Mouse (Mus musculus) heart, embryonic 10.5 days (tissue): Measurements from ENCODE around the gene Glipr1l3. TPM values are rescaled to one million over a fixed set of nuclear protein-coding genes. Genes with fewer than 3 reads are reported as not detected.
"Not testable (repeated sequence)": the region's sequence is repeated elsewhere in the genome, so short reads cannot be mapped to it uniquely, and the experiment has no call there.

Experiments used
- DNase-seq: peaks from one replicate; pipeline ENCODE4 v3.0.0-alpha.2; 2017; ENCODE audit warnings: low spot score
- H3K27ac ChIP-seq: fragments of 300-500 bp; sonication (generic); 2 replicates; pipeline ENCODE4 v1.5.1; 2016; ENCODE audit warnings: mild to moderate bottlenecking
- H3K27me3 ChIP-seq: fragments of 300-500 bp; sonication (generic); 2 replicates; pipeline ENCODE4 v1.6.1; 2016; ENCODE audit warnings: mild to moderate bottlenecking; ENCODE audit not compliant: poor library complexity, insufficient read depth, severe bottlenecking
- H3K36me3 ChIP-seq: fragments of 300-500 bp; sonication (generic); 2 replicates; pipeline ENCODE4 v1.6.1; 2016; ENCODE audit warnings: mild to moderate bottlenecking, moderate library complexity
- H3K4me1 ChIP-seq: fragments of 300-500 bp; sonication (generic); 2 replicates; pipeline ENCODE4 v1.6.1; 2016; ENCODE audit warnings: mild to moderate bottlenecking
- H3K4me3 ChIP-seq: fragments of 300-500 bp; sonication (generic); 2 replicates; pipeline ENCODE4 v1.5.1; 2016; ENCODE audit warnings: mild to moderate bottlenecking, moderate library complexity
- H3K9me3 ChIP-seq: fragments of 300-500 bp; sonication (generic); 2 replicates; pipeline ENCODE4 v1.6.1; 2016; ENCODE audit warnings: mild to moderate bottlenecking, moderate library complexity
- WGBS: fragments of 180-500 bp; shearing (Covaris S2); methylation state at CpG from one replicate; pipeline ENCODE4 v1.1.7; 2016; 5-methylcytosine and 5-hydroxymethylcytosine counted together
- polyA plus RNA-seq: library from polyadenylated mRNA; unstranded; fragments of >200 nt; fragmentation: Nextera tagmentation; extraction: Ambion mirVana; gene quantifications from 2 replicates; pipeline ENCODE4 v1.2.1, GENCODE M21; 2016

The Glipr1l3 gene
- not detected in 2 replicates for polyA plus RNA-seq

- H3K4me1 ChIP-seq, H3K4me3 ChIP-seq, H3K27me3 ChIP-seq, H3K36me3 ChIP-seq, H3K9me3 ChIP-seq, H3K27ac ChIP-seq: not testable (repeated sequence)
- DNase-seq: peak; percentile 82
- WGBS: 32% methylated on average over 15 of the region's 15 CpGs
Measured at GRCm38 (mm10) chr10:112159882-112160560, at the start of gene Glipr1l3. Gene Glipr1l3, minus strand, starts transcription at chr10:112160327.

GRCm38 (mm10) chr10:112203463-112203862 lies 43.3 kb upstream of the Glipr1l3 start:
- Histone ChIP-seq H3K4me3 (no peak overlapping the region), H3K27me3 (no peaks in the 10 kb centered on the region), H3K9me3 (no peaks in the 10 kb centered on the region), H3K27ac (no peak overlapping the region), H3K4me1 (no peaks in the 10 kb centered on the region), H3K36me3 (no peaks in the 10 kb centered on the region)
- DNase-seq: no peak
- 74% methylated on average over 2 of the region's 2 CpGs for WGBS

DNA sequence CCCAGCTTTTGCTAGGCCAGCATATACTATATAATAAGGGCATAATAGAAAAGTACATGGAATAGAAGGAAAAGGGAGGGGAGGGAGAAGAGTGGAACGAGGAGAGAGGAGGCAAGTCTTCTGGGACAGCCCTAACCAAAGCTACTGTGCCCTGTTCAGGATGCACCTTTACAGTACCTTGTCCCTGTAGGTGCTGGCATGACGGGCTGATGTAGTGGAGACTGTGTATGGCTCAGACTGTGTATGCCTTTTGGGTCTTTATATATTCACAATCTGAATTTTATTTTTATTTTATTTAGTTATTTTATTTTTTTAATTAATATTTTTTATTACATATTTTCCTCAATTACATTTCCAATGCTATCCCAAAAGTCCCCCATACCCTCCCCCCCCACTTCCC lies 33.8 kb upstream of the Glipr1l3 start:
- 70% methylated on average over 2 of the region's 2 CpGs for WGBS
- not testable (repeated sequence) for H3K27ac ChIP-seq, H3K9me3 ChIP-seq, H3K4me3 ChIP-seq, DNase-seq, H3K27me3 ChIP-seq, H3K36me3 ChIP-seq, H3K4me1 ChIP-seq

DNA sequence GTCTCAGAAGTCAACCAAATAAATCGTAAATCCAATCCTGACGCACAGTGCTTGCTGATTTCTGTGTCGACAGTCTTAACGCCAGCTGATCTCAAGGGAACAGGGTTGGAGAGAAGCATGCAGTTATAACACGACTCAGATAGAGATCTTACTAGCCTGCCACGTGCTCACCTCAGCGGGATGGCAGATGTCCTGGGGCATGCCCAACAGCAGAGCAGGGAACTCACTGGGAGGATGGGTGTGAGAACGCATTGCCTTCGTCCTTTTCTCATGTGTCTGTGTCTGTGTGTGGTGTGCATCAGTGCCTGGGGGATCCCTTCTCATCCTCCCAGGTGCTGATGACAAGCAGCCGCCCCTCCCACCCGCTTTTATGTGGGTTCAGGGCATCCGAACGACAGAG lies 16.9 kb upstream of the Glipr1l3 start:
- H3K27me3 ChIP-seq, H3K36me3 ChIP-seq, H3K27ac ChIP-seq, DNase-seq, H3K9me3 ChIP-seq, H3K4me3 ChIP-seq, H3K4me1 ChIP-seq: not testable (repeated sequence)
- WGBS: 38% methylated on average over 13 of the region's 13 CpGs

- Histone ChIP-seq H3K27ac (peak within 1 kb of the TSS; percentile 62), H3K4me3 (peak within 1 kb of the TSS; percentile 32; the same call in 1 of the 2 replicates), H3K9me3 (no peaks in the 10 kb centered on the region), H3K4me1 (0 out of 2 replicates have a peak, but pooled peaks cover 4% of the 10 kb centered on the region), H3K27me3 (no peaks in the 10 kb centered on the region), H3K36me3 (no peaks in the 10 kb centered on the region)
- peak; percentile 75 for DNase-seq
- WGBS: 36% methylated on average over 4 of the region's 4 CpGs
Measured at GRCm38 (mm10) chr10:112163168-112163766, 3.1 kb upstream of the Glipr1l3 start, which contains the start of gene Caps2. Gene Caps2, plus strand, starts transcription at chr10:112163621.

- Histone ChIP-seq H3K9me3 (no peaks in the 10 kb centered on the region), H3K4me1 (no peaks in the 10 kb centered on the region), H3K27ac (no peak overlapping the region), H3K27me3 (no peaks in the 10 kb centered on the region), H3K36me3 (no peaks in the 10 kb centered on the region), H3K4me3 (no peak overlapping the region)
- WGBS: 50% methylated on average over 2 of the region's 2 CpGs
- DNase-seq: no peak
Measured at GRCm38 (mm10) chr10:112139834-112140233, 20.3 kb downstream of the Glipr1l3 start.

DNA sequence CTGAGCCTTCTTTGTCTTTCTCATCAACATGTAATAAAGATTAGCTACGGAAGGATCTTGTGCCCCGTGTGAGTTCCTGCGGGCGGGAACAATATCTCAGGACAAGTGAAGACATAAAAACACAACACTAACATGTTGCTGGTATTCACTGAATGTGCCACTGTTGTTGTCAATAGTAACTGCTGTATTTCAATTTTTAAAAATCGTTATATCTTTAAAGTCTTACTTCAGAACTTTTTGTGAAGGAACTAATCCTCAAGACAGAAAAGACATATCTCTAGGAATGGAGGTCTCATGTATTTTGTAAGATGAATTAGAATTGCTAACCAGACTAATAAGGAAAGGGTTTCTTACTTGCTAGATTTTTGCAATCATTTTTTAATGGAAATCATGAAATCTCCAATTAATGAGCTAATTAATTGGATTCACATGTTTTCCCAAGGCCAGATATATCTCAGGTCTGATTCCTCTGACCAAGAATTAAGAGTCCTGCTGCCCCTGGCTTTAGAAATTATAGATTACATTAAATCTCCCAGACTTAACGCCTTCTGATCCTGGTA lies 21.2 kb downstream of the Glipr1l3 start:
- H3K27me3 ChIP-seq: no peaks in the 10 kb centered on the region
- H3K27ac ChIP-seq: no peak overlapping the region
- H3K4me1 ChIP-seq: no peaks in the 10 kb centered on the region
- H3K9me3 ChIP-seq: no peaks in the 10 kb centered on the region
- DNase-seq: no peak
- no peaks in the 10 kb centered on the region for H3K36me3 ChIP-seq
- H3K4me3 ChIP-seq: peak overlapping the region; percentile 39
- WGBS: 42% methylated on average over 6 of the region's 6 CpGs

DNA sequence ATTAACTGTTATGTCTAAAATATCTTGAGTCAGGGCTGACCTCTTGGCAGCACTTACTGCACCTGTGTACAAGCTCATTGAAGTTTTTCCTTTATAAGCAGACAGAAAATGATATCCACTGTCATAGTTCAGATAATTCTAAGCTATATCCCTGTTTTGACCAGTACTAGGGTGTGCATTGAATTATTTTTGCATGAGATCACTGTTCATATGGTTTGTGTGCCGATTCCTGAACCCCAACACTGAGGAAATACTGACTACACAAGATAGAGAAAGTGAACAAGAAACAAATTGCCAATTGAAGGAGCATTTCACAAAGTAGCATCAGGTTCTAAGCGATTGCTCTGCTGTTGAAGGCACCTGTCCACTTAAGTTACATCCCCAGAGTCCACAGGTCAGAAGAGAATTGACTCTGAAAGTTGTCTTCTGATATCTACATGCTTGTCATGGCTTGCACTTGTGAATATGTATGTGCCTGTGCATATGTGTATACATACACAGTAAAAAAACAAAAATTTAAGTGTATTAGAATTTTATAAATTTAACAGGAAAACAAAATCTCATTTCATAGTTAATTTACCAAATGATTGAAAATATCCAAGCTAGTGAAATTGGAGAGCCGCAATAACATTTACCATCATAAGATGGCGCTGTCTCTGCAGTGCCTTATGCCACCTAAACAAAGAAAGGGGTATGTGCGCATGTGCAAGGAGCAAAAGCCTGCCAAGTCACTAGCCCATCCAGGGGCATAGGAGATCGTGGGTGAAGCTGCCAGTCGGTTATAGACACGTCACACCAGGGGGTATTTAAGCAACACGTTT lies 21.9 kb downstream of the Glipr1l3 start:
- Histone ChIP-seq H3K27ac (no peak overlapping the region), H3K9me3 (no peaks in the 10 kb centered on the region), H3K27me3 (no peaks in the 10 kb centered on the region), H3K4me1 (no peaks in the 10 kb centered on the region), H3K4me3 (peak overlapping the region; percentile 39), H3K36me3 (no peaks in the 10 kb centered on the region)
- 17% methylated on average over 9 of the region's 9 CpGs for WGBS
- peak; percentile 86 for DNase-seq

- WGBS: 83% methylated on average over 3 of the region's 3 CpGs
Measured at GRCm38 (mm10) chr10:112132194-112132593, 27.9 kb downstream of the Glipr1l3 start.

GRCm38 (mm10) chr10:112127682-112128230 lies 32.4 kb downstream of the Glipr1l3 start:
- H3K9me3 ChIP-seq, H3K27me3 ChIP-seq, H3K36me3 ChIP-seq, DNase-seq, H3K27ac ChIP-seq, H3K4me3 ChIP-seq, H3K4me1 ChIP-seq: not testable (repeated sequence)
- WGBS: 80% methylated on average over 6 of the region's 6 CpGs

More at GRCm38 (mm10) chr10:112132194-112132593, 27.9 kb downstream of the Glipr1l3 start:
- no peak overlapping the region for H3K27ac ChIP-seq
- H3K27me3 ChIP-seq: no peaks in the 10 kb centered on the region
- no peak for DNase-seq
- no peaks in the 10 kb centered on the region for H3K36me3 ChIP-seq
- no peaks in the 10 kb centered on the region for H3K9me3 ChIP-seq
- H3K4me1 ChIP-seq: no peaks in the 10 kb centered on the region
- H3K4me3 ChIP-seq: no peak overlapping the region

DNA sequence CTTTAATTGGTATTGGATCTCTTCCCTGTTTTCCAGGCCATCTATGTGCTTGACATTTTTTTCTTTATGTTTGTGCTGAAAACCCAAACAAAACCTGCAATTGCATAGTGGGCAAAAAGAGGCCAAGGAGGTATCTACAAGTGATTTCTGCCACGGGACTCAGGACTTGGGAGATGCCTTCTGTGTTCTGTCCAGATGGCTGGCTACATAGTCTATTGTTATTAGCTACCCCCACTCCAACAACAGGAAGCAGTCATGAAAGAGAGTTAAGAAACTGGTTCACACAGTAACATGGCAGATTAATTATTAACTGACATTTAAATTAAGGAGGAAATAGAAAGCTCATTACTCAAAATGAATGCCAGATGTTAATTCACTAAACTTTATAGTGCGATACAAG lies 35.0 kb downstream of the Glipr1l3 start:
- DNase-seq, H3K27me3 ChIP-seq, H3K36me3 ChIP-seq, H3K27ac ChIP-seq, H3K4me1 ChIP-seq, H3K9me3 ChIP-seq, H3K4me3 ChIP-seq: not testable (repeated sequence)
- WGBS: 72% methylated on average over 2 of the region's 2 CpGs

DNA sequence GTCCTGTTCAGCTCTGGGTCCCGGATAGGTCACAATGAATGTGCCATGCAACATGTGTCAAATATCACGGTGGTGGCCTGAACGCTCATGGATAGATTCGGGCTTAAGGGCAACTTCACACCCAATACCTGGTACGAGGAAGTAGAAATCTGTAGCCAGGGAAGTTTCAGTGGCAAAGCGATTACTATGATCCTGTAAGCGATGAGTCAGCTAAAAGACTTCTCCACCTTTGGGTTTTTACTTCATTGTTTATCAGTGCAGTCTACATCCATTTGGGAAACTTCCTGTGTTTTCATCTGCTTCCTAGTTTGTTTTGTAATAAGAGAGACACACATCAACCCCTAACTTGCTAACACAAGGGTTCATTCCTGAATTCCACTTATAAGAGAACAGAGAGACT lies 49.7 kb downstream of the Glipr1l3 start:
- Histone ChIP-seq H3K9me3 (no peaks in the 10 kb centered on the region), H3K4me1 (no peaks in the 10 kb centered on the region), H3K4me3 (no peak overlapping the region), H3K36me3 (no peaks in the 10 kb centered on the region), H3K27ac (no peak overlapping the region), H3K27me3 (no peaks in the 10 kb centered on the region)
- no peak for DNase-seq
- 85% methylated on average over 7 of the region's 7 CpGs for WGBS
